Mouse (Mus musculus) liver, embryonic 12.5 days (tissue): ENCODE data around the gene Dnajc17. TPM values are rescaled to one million over a fixed set of nuclear protein-coding genes. Genes with fewer than 3 reads are reported as not detected.

Experiments
- ATAC-seq: fragments of 200-750 bp; cut with Nextera tagmentation; 2 replicates; pipeline ENCODE4 v1.8.0; 2017; ENCODE audit warnings: moderate number of reproducible peaks, mild to moderate bottlenecking, moderate library complexity
- H3K27ac ChIP-seq: fragments of 300-500 bp; sonication (generic); 2 replicates; pipeline ENCODE4 v1.5.1; 2016; ENCODE audit warnings: mild to moderate bottlenecking
- H3K27me3 ChIP-seq: fragments of 300-500 bp; sonication (generic); replicated peaks from 2 replicates; pipeline ENCODE4 v1.6.1; 2016; ENCODE audit warnings: mild to moderate bottlenecking, moderate library complexity
- H3K36me3 ChIP-seq: fragments of 300-500 bp; sonication (generic); 2 replicates; pipeline ENCODE4 v1.6.1; 2016; ENCODE audit warnings: mild to moderate bottlenecking, moderate library complexity
- H3K4me1 ChIP-seq: fragments of 300-500 bp; sonication (generic); 2 replicates; pipeline ENCODE4 v1.6.1; 2016
- H3K4me2 ChIP-seq: fragments of 300-500 bp; sonication (generic); 2 replicates; pipeline ENCODE4 v1.6.1; 2016; ENCODE audit warnings: mild to moderate bottlenecking, moderate library complexity
- H3K4me3 ChIP-seq: fragments of 300-500 bp; sonication (generic); 2 replicates; pipeline ENCODE4 v1.5.1; 2016; ENCODE audit warnings: mild to moderate bottlenecking, moderate library complexity
- H3K9ac ChIP-seq: fragments of 300-500 bp; sonication (generic); 2 replicates; pipeline ENCODE4 v1.6.1; 2016; ENCODE audit warnings: mild to moderate bottlenecking, moderate library complexity
- H3K9me3 ChIP-seq: fragments of 300-500 bp; sonication (generic); replicated peaks from 2 replicates; pipeline ENCODE4 v1.6.1; 2016; ENCODE audit warnings: mild to moderate bottlenecking, moderate library complexity
- WGBS: fragments of 180-500 bp; shearing (Covaris S2); methylation state at CpG from one replicate; pipeline ENCODE4 v1.1.7; 2016; ENCODE audit not compliant: insufficient replicate concordance; 5-methylcytosine and 5-hydroxymethylcytosine counted together
- polyA plus RNA-seq: library from polyadenylated mRNA; unstranded; fragments of >200 nt; fragmentation: Nextera tagmentation; extraction: Ambion mirVana; gene quantifications from 2 replicates; pipeline ENCODE4 v1.2.1, GENCODE M21; 2016

The Dnajc17 gene
- polyA plus RNA-seq, 1 experiment from 2014 or later, result 13.2 TPM

- Histone ChIP-seq H3K4me2 (no peak overlapping the region), H3K27ac (peak overlapping the region; percentile 36; the same call in 1 of the 2 replicates), H3K9ac (peak overlapping the region; percentile 55; the same call in 1 of the 2 replicates), H3K4me1 (peaks cover 46% of the 10 kb centered on the region), H3K4me3 (no peak overlapping the region), H3K27me3 (peaks cover 30% of the 10 kb centered on the region), H3K36me3 (0 out of 2 replicates have a peak, but pooled peaks cover 7% of the 10 kb centered on the region), H3K9me3 (no peaks in the 10 kb centered on the region)
- no peak for ATAC-seq
- 71% methylated on average over 7 of the region's 7 CpGs for WGBS
Measured at GRCm38 (mm10) chr2:119172446-119172845, 36.1 kb downstream of the Dnajc17 start.

- Histone ChIP-seq H3K4me2 (no peak overlapping the region), H3K27me3 (peaks cover 38% of the 10 kb centered on the region), H3K27ac (no peak overlapping the region), H3K36me3 (0 out of 2 replicates have a peak, but pooled peaks cover 4% of the 10 kb centered on the region), H3K9me3 (no peaks in the 10 kb centered on the region), H3K9ac (no peak overlapping the region), H3K4me1 (peaks cover 45% of the 10 kb centered on the region), H3K4me3 (no peak overlapping the region)
- ATAC-seq, result no peak
- WGBS, result 74% methylated on average over 8 of the region's 8 CpGs
Measured at GRCm38 (mm10) chr2:119171574-119171973, 37.0 kb downstream of the Dnajc17 start.

GRCm38 (mm10) chr2:119170282-119170681 is 38.3 kb downstream of the Dnajc17 start:
- Histone ChIP-seq H3K27ac (no peak overlapping the region), H3K4me1 (peaks cover 42% of the 10 kb centered on the region), H3K36me3 (0 out of 2 replicates have a peak, but pooled peaks cover 2% of the 10 kb centered on the region), H3K4me2 (no peak overlapping the region), H3K9ac (no peak overlapping the region), H3K4me3 (no peak overlapping the region), H3K27me3 (peaks cover 51% of the 10 kb centered on the region), H3K9me3 (no peaks in the 10 kb centered on the region)
- ATAC-seq, result no peak
- 62% methylated on average over 2 of the region's 2 CpGs for WGBS

- H3K27me3 ChIP-seq, result peaks cover 68% of the 10 kb centered on the region
- no peak for ATAC-seq
- no peaks in the 10 kb centered on the region for H3K9me3 ChIP-seq
- peak overlapping the region; percentile 59 for H3K9ac ChIP-seq
- H3K4me3 ChIP-seq, result peak overlapping the region; percentile 61
- no peak overlapping the region for H3K27ac ChIP-seq
- WGBS, result 5% methylated on average over 26 of the region's 26 CpGs
- H3K36me3 ChIP-seq, result no peaks in the 10 kb centered on the region
- H3K4me2 ChIP-seq, result peak overlapping the region; percentile 88
- peaks cover 38% of the 10 kb centered on the region for H3K4me1 ChIP-seq
Measured at GRCm38 (mm10) chr2:119167866-119168256, 40.7 kb downstream of the Dnajc17 start.

- Histone ChIP-seq H3K27ac (no peak within 1 kb of the TSS), H3K4me3 (peak within 1 kb of the TSS; percentile 61), H3K4me2 (peak within 1 kb of the TSS; percentile 88), H3K9me3 (no peaks in the 10 kb centered on the region), H3K9ac (peak within 1 kb of the TSS; percentile 59), H3K36me3 (no peaks in the 10 kb centered on the region), H3K4me1 (peaks cover 35% of the 10 kb centered on the region), H3K27me3 (peaks cover 68% of the 10 kb centered on the region)
- peak; percentile 84 for ATAC-seq
- 1% methylated on average over 60 of the region's 60 CpGs for WGBS
Measured at GRCm38 (mm10) chr2:119166901-119167865, 41.4 kb downstream of the Dnajc17 start, which contains the start of gene Gchfr. Gchfr (plus strand) TSS chr2:119167773.

- Histone ChIP-seq H3K9ac (no peak overlapping the region), H3K4me1 (peaks cover 29% of the 10 kb centered on the region), H3K4me2 (no peak overlapping the region), H3K27me3 (peaks cover 68% of the 10 kb centered on the region), H3K4me3 (no peak overlapping the region), H3K36me3 (no peaks in the 10 kb centered on the region), H3K9me3 (no peaks in the 10 kb centered on the region), H3K27ac (no peak overlapping the region)
- ATAC-seq, result no peak
Measured at GRCm38 (mm10) chr2:119165401-119165800, 43.2 kb downstream of the Dnajc17 start.

- H3K27ac ChIP-seq, result no peak overlapping the region
- no peak for ATAC-seq
- H3K4me1 ChIP-seq, result peaks cover 29% of the 10 kb centered on the region
- no peaks in the 10 kb centered on the region for H3K36me3 ChIP-seq
- no peaks in the 10 kb centered on the region for H3K9me3 ChIP-seq
- H3K27me3 ChIP-seq, result peaks cover 54% of the 10 kb centered on the region
- no peak overlapping the region for H3K4me2 ChIP-seq
- WGBS, result 82% methylated on average over 4 of the region's 4 CpGs
- H3K9ac ChIP-seq, result no peak overlapping the region
- no peak overlapping the region for H3K4me3 ChIP-seq
Measured at GRCm38 (mm10) chr2:119163999-119164398, 44.6 kb downstream of the Dnajc17 start.

- 29% methylated on average over 3 of the region's 3 CpGs for WGBS
- no peak overlapping the region; the same call in 1 of the 2 replicates for H3K4me2 ChIP-seq
- H3K27me3 ChIP-seq, result peaks cover 45% of the 10 kb centered on the region
- peak; percentile 38; the same call in 1 of the 2 replicates for ATAC-seq
- no peaks in the 10 kb centered on the region for H3K36me3 ChIP-seq
- H3K9ac ChIP-seq, result no peak overlapping the region
- H3K27ac ChIP-seq, result no peak overlapping the region
- no peak overlapping the region for H3K4me3 ChIP-seq
- no peaks in the 10 kb centered on the region for H3K9me3 ChIP-seq
- H3K4me1 ChIP-seq, result peaks cover 28% of the 10 kb centered on the region
Measured at GRCm38 (mm10) chr2:119163135-119163534, 45.5 kb downstream of the Dnajc17 start.

- peaks cover 20% of the 10 kb centered on the region for H3K4me1 ChIP-seq
- no peak for ATAC-seq
- peaks cover 26% of the 10 kb centered on the region for H3K27me3 ChIP-seq
- 58% methylated on average over 2 of the region's 2 CpGs for WGBS
- no peak overlapping the region for H3K4me2 ChIP-seq
- no peaks in the 10 kb centered on the region for H3K9me3 ChIP-seq
- no peaks in the 10 kb centered on the region for H3K36me3 ChIP-seq
- H3K4me3 ChIP-seq, result no peak overlapping the region
- H3K9ac ChIP-seq, result no peak overlapping the region
- H3K27ac ChIP-seq, result no peak overlapping the region
Measured at GRCm38 (mm10) chr2:119161247-119161646, 47.3 kb downstream of the Dnajc17 start.

GRCm38 (mm10) chr2:119157836-119158235 is 50.8 kb downstream of the Dnajc17 start:
- Histone ChIP-seq H3K27ac (peak overlapping the region; percentile 98; the same call in 1 of the 2 replicates), H3K36me3 (peaks cover 18% of the 10 kb centered on the region), H3K27me3 (no peaks in the 10 kb centered on the region; the same call in 1 of the 2 replicates), H3K4me1 (peaks cover 40% of the 10 kb centered on the region), H3K4me2 (peak overlapping the region; percentile 85; the same call in 1 of the 2 replicates), H3K9me3 (no peaks in the 10 kb centered on the region), H3K9ac (no peak overlapping the region; the same call in 1 of the 2 replicates), H3K4me3 (peak overlapping the region; percentile 97; the same call in 1 of the 2 replicates)
- ATAC-seq, result no peak

GRCm38 (mm10) chr2:119156681-119157572 is 51.7 kb downstream of the Dnajc17 start, which contains the start of gene Rmdn3:
Rmdn3 (minus strand) TSS chr2:119157034.
- Histone ChIP-seq H3K27me3 (no peaks in the 10 kb centered on the region; the same call in 1 of the 2 replicates), H3K9ac (peak within 1 kb of the TSS; percentile 96), H3K27ac (peak within 1 kb of the TSS; percentile 98), H3K4me3 (peak within 1 kb of the TSS; percentile 97), H3K9me3 (no peaks in the 10 kb centered on the region), H3K4me2 (peak within 1 kb of the TSS; percentile 85), H3K4me1 (peaks cover 45% of the 10 kb centered on the region), H3K36me3 (peaks cover 27% of the 10 kb centered on the region)
- ATAC-seq, result peak; percentile 67
- WGBS, result under 1% methylated on average over 57 of the region's 57 CpGs
